Mouse (Mus musculus): ENCODE measurements around the gene Yrdc. TPM values are rescaled to one million over a fixed set of nuclear protein-coding genes. Genes with fewer than 3 reads are reported as not detected.
A peak's percentile ranks its signal among the peaks of the same experiment; 100 is the strongest.

The Yrdc gene
- polyA plus RNA-seq, 1 experiment from 2014 or later: 31.2 TPM

GRCm38 (mm10) chr4:124824967-124825366 is 25.5 kb upstream of the Yrdc start:
- Histone ChIP-seq H3K36me3 (ENCODE audit: control insufficient read depth, insufficient read depth, low read length) (peaks cover 17% of the 10 kb centered on the region), H3K27me3 (ENCODE audit: control insufficient read depth, insufficient read depth, low read length) (no peaks in the 10 kb centered on the region), H3K4me3 (ENCODE audit: low read depth, low read length) (no peak overlapping the region), H3K4me2 (replicated peaks; ENCODE audit: low read depth) (no peak overlapping the region), H3K4me1 (replicated peaks; ENCODE audit: control insufficient read depth, insufficient read depth) (no peaks in the 10 kb centered on the region), H3K9me3 (ENCODE audit: control insufficient read depth, low read length) (no peaks in the 10 kb centered on the region), H3K27ac (replicated peaks) (no peak overlapping the region), H3K9ac (ENCODE audit: low read length) (no peak overlapping the region)
- TF ChIP-seq EP300 (optimal IDR thresholded peaks at IDR 0.05): no peak
- no peak for TF ChIP-seq CTCF (IDR thresholded peaks at IDR 0.05; ENCODE audit: low read depth)
- ATAC-seq (ENCODE audit: low FRiP score, low TSS enrichment) (no peak), DNase-seq (ENCODE audit: low spot score) (no peak)
- WGBS: 87% methylated on average over 6 of the region's 6 CpGs

GRCm38 (mm10) chr4:124825371-124825965 is 25.0 kb upstream of the Yrdc start:
- 95% methylated on average over 21 of the region's 21 CpGs for WGBS
- no peak for ATAC-seq (ENCODE audit: low FRiP score, low TSS enrichment)
- no peak for DNase-seq (ENCODE audit: low spot score)
- Histone ChIP-seq H3K27me3 (ENCODE audit: control insufficient read depth, insufficient read depth, low read length) (no peaks in the 10 kb centered on the region), H3K4me1 (replicated peaks; ENCODE audit: control insufficient read depth, insufficient read depth) (no peaks in the 10 kb centered on the region), H3K4me3 (ENCODE audit: low read depth, low read length) (no peak overlapping the region), H3K9ac (ENCODE audit: low read length) (no peak overlapping the region), H3K4me2 (replicated peaks; ENCODE audit: low read depth) (no peak overlapping the region), H3K9me3 (ENCODE audit: control insufficient read depth, low read length) (no peaks in the 10 kb centered on the region), H3K27ac (replicated peaks) (no peak overlapping the region), H3K36me3 (ENCODE audit: control insufficient read depth, insufficient read depth, low read length) (peaks cover 17% of the 10 kb centered on the region)
- TF ChIP-seq CTCF (IDR thresholded peaks at IDR 0.05; ENCODE audit: low read depth) (no peak), EP300 (optimal IDR thresholded peaks at IDR 0.05) (no peak)

GRCm38 (mm10) chr4:124829671-124830070 is 20.8 kb upstream of the Yrdc start:
- H3K4me1 ChIP-seq (replicated peaks; ENCODE audit: control insufficient read depth, insufficient read depth): no peaks in the 10 kb centered on the region
- no peak overlapping the region for H3K4me3 ChIP-seq (ENCODE audit: low read depth, low read length)
- TF ChIP-seq CTCF (IDR thresholded peaks at IDR 0.05; ENCODE audit: low read depth) (no peak), EP300 (optimal IDR thresholded peaks at IDR 0.05) (no peak)
- H3K4me2 ChIP-seq (replicated peaks; ENCODE audit: low read depth): no peak overlapping the region
- H3K36me3 ChIP-seq (ENCODE audit: control insufficient read depth, insufficient read depth, low read length): peaks cover 17% of the 10 kb centered on the region
- H3K27ac ChIP-seq (replicated peaks): peak overlapping the region; percentile 30; the same call in 1 of the 2 replicates
- DNase-seq (ENCODE audit: low spot score): no peak
- H3K9me3 ChIP-seq (ENCODE audit: control insufficient read depth, low read length): no peaks in the 10 kb centered on the region
- H3K9ac ChIP-seq (ENCODE audit: low read length): no peak overlapping the region
- 56% methylated on average over 5 of the region's 5 CpGs for WGBS
- peak; percentile 32; the same call in 1 of the 2 replicates for ATAC-seq (ENCODE audit: low FRiP score, low TSS enrichment)
- no peaks in the 10 kb centered on the region for H3K27me3 ChIP-seq (ENCODE audit: control insufficient read depth, insufficient read depth, low read length)

- no peak overlapping the region for H3K4me2 ChIP-seq (replicated peaks; ENCODE audit: low read depth)
- no peak overlapping the region for H3K27ac ChIP-seq (replicated peaks)
- H3K36me3 ChIP-seq (ENCODE audit: control insufficient read depth, insufficient read depth, low read length): peaks cover 8% of the 10 kb centered on the region
- no peaks in the 10 kb centered on the region for H3K4me1 ChIP-seq (replicated peaks; ENCODE audit: control insufficient read depth, insufficient read depth)
- H3K9me3 ChIP-seq (ENCODE audit: control insufficient read depth, low read length): no peaks in the 10 kb centered on the region
- H3K9ac ChIP-seq (ENCODE audit: low read length): no peak overlapping the region
- DNase-seq (ENCODE audit: low spot score) (no peak), ATAC-seq (ENCODE audit: low FRiP score, low TSS enrichment) (no peak)
- H3K4me3 ChIP-seq (ENCODE audit: low read depth, low read length): no peak overlapping the region
- no peak for TF ChIP-seq EP300 (optimal IDR thresholded peaks at IDR 0.05)
- TF ChIP-seq CTCF (IDR thresholded peaks at IDR 0.05; ENCODE audit: low read depth): no peak
- 94% methylated on average over 10 of the region's 10 CpGs for WGBS
- no peaks in the 10 kb centered on the region for H3K27me3 ChIP-seq (ENCODE audit: control insufficient read depth, insufficient read depth, low read length)
Measured at GRCm38 (mm10) chr4:124832796-124833195, 17.7 kb upstream of the Yrdc start.

GRCm38 (mm10) chr4:124838035-124838700 is 12.3 kb upstream of the Yrdc start:
- ATAC-seq (ENCODE audit: low FRiP score, low TSS enrichment) (no peak), DNase-seq (ENCODE audit: low spot score) (no peak)
- H3K4me2 ChIP-seq (replicated peaks; ENCODE audit: low read depth): no peak overlapping the region
- peaks cover 11% of the 10 kb centered on the region for H3K36me3 ChIP-seq (ENCODE audit: control insufficient read depth, insufficient read depth, low read length)
- no peaks in the 10 kb centered on the region for H3K27me3 ChIP-seq (ENCODE audit: control insufficient read depth, insufficient read depth, low read length)
- H3K9ac ChIP-seq (ENCODE audit: low read length): no peak overlapping the region
- no peak for TF ChIP-seq EP300 (optimal IDR thresholded peaks at IDR 0.05)
- TF ChIP-seq CTCF (IDR thresholded peaks at IDR 0.05; ENCODE audit: low read depth): no peak
- H3K27ac ChIP-seq (replicated peaks): no peak overlapping the region
- no peaks in the 10 kb centered on the region for H3K4me1 ChIP-seq (replicated peaks; ENCODE audit: control insufficient read depth, insufficient read depth)
- H3K9me3 ChIP-seq (ENCODE audit: control insufficient read depth, low read length): no peaks in the 10 kb centered on the region
- WGBS: 91% methylated on average over 14 of the region's 14 CpGs
- H3K4me3 ChIP-seq (ENCODE audit: low read depth, low read length): no peak overlapping the region

- 91% methylated on average over 1 of the region's 1 CpGs for WGBS
- no peak overlapping the region for H3K9ac ChIP-seq (ENCODE audit: low read length)
- H3K27ac ChIP-seq (replicated peaks): no peak overlapping the region
- ATAC-seq (ENCODE audit: low FRiP score, low TSS enrichment): no peak
- peak; percentile 34 for TF ChIP-seq CTCF (IDR thresholded peaks at IDR 0.05; ENCODE audit: low read depth)
- TF ChIP-seq EP300 (optimal IDR thresholded peaks at IDR 0.05): no peak
- no peak overlapping the region for H3K4me3 ChIP-seq (ENCODE audit: low read depth, low read length)
- DNase-seq (ENCODE audit: low spot score): no peak
- peaks cover 11% of the 10 kb centered on the region for H3K36me3 ChIP-seq (ENCODE audit: control insufficient read depth, insufficient read depth, low read length)
- no peak overlapping the region for H3K4me2 ChIP-seq (replicated peaks; ENCODE audit: low read depth)
- no peaks in the 10 kb centered on the region for H3K9me3 ChIP-seq (ENCODE audit: control insufficient read depth, low read length)
- H3K27me3 ChIP-seq (ENCODE audit: control insufficient read depth, insufficient read depth, low read length): no peaks in the 10 kb centered on the region
- no peaks in the 10 kb centered on the region for H3K4me1 ChIP-seq (replicated peaks; ENCODE audit: control insufficient read depth, insufficient read depth)
Measured at GRCm38 (mm10) chr4:124840998-124841397, 9.5 kb upstream of the Yrdc start.

All from stomach, postnatal 0 days (tissue).